Mouse (Mus musculus) MEL (cell line): Measurements from ENCODE around the gene Plagl2. TPM values are rescaled to one million over a fixed set of nuclear protein-coding genes. Genes with fewer than 3 reads are reported as not detected.

Experiments
- DNase-seq: peaks from one replicate; pipeline ENCODE4 v3.0.0; 2011; ENCODE audit warnings: low read depth, low spot score
- H3K27ac ChIP-seq: 2 replicates; pipeline ENCODE4 v1.5.1; 2012; ENCODE audit warnings: low read depth, mild to moderate bottlenecking, control low read depth, low read length, moderate library complexity; ENCODE audit not compliant: control insufficient read depth
- H3K27me3 ChIP-seq, 2 experiments: fragments of 150-350 bp in 1 of 2; sonication (generic) in 1 of 2; 2 replicates each; pipeline ENCODE4 v1.6.1; 2012; ENCODE audit warnings: low read length in 2 of 2, mild to moderate bottlenecking in 2 of 2, improper control_type of control experiment in 1 of 2, moderate library complexity in 1 of 2; ENCODE audit not compliant: insufficient read depth in 2 of 2, control insufficient read depth in 1 of 2
- H3K36me3 ChIP-seq, 2 experiments: 2 replicates each; pipeline ENCODE4 v1.6.1; 2012 to 2014; ENCODE audit warnings: low read length in 2 of 2, improper control_type of control experiment in 1 of 2, inconsistent platforms in 1 of 2, mild to moderate bottlenecking in 1 of 2; ENCODE audit not compliant: insufficient read depth in 2 of 2, control insufficient read depth in 1 of 2
- H3K4me1 ChIP-seq, 2 experiments: fragments of 150-350 bp in 1 of 2; sonication (generic) in 1 of 2; 2 replicates each; pipeline ENCODE4 v1.6.1; 2012; ENCODE audit warnings: low read length in 2 of 2, improper control_type of control experiment in 1 of 2, mild to moderate bottlenecking in 1 of 2; ENCODE audit not compliant: insufficient read depth in 2 of 2, control insufficient read depth in 1 of 2
- H3K4me3 ChIP-seq, 2 experiments: fragments of 150-350 bp in 1 of 2; sonication (generic) in 1 of 2; 2 replicates each; pipeline ENCODE4 v1.5.1; 2012; ENCODE audit warnings: low read depth in 2 of 2, low read length in 2 of 2, mild to moderate bottlenecking in 2 of 2, moderate library complexity in 2 of 2, control low read depth in 1 of 2, improper control_type of control experiment in 1 of 2; ENCODE audit not compliant: control insufficient read depth in 1 of 2, insufficient read depth in 1 of 2
- H3K79me2 ChIP-seq: 2 replicates; pipeline ENCODE4 v1.6.1; 2012; ENCODE audit warnings: mild to moderate bottlenecking, low read length, moderate library complexity; ENCODE audit not compliant: control insufficient read depth, poor library complexity, insufficient read depth
- H3K9ac ChIP-seq: 2 replicates; pipeline ENCODE4 v1.6.1; 2012; ENCODE audit warnings: low read depth, mild to moderate bottlenecking, control low read depth, low read length, moderate library complexity; ENCODE audit not compliant: control insufficient read depth, poor library complexity, severe bottlenecking
- H3K9me3 ChIP-seq: fragments of 150-350 bp; sonication (generic); replicated peaks from 2 replicates; pipeline ENCODE4 v1.6.1; 2012; ENCODE audit warnings: mild to moderate bottlenecking, low read length, improper control_type of control experiment, moderate library complexity; ENCODE audit not compliant: insufficient read depth
- CHD2 ChIP-seq: IDR thresholded peaks from 2 replicates; pipeline ENCODE4 v1.6.1; 2011; ENCODE audit warnings: low read length, improper control_type of control experiment
- E2F4 ChIP-seq: IDR thresholded peaks from 2 replicates; pipeline ENCODE4 v1.6.1; 2011; ENCODE audit warnings: low read depth, low read length, improper control_type of control experiment, borderline replicate concordance
- ELF1 ChIP-seq: IDR thresholded peaks from 2 replicates; pipeline ENCODE4 v1.6.1; 2014; ENCODE audit warnings: low read depth, mild to moderate bottlenecking, inconsistent platforms, low read length, improper control_type of control experiment, moderate library complexity
- EP300 ChIP-seq, 2 experiments: IDR thresholded peaks; 2 replicates each; pipeline ENCODE4 v1.6.1; 2011; ENCODE audit warnings: improper control_type of control experiment in 2 of 2, low read length in 2 of 2, low read depth in 1 of 2, mild to moderate bottlenecking in 1 of 2
- ETS1 ChIP-seq: IDR thresholded peaks from 2 replicates; pipeline ENCODE4 v1.6.1; 2012; ENCODE audit warnings: low read depth, mild to moderate bottlenecking, inconsistent platforms, low read length, improper control_type of control experiment, moderate library complexity
- GATA1 ChIP-seq: IDR thresholded peaks from 2 replicates; pipeline ENCODE4 v1.6.1; 2011; ENCODE audit warnings: low read depth, low read length, improper control_type of control experiment
- HCFC1 ChIP-seq: IDR thresholded peaks from 2 replicates; pipeline ENCODE4 v1.6.1; 2012; ENCODE audit warnings: low read depth, mild to moderate bottlenecking, inconsistent platforms, low read length, improper control_type of control experiment, moderate library complexity
- KAT2A ChIP-seq: conservative IDR thresholded peaks from 2 replicates; pipeline ENCODE4 v1.6.1; 2012; ENCODE audit warnings: low read depth, low read length, improper control_type of control experiment, inconsistent platforms
- MAFK ChIP-seq: IDR thresholded peaks from 2 replicates; pipeline ENCODE4 v1.6.1; 2011; ENCODE audit warnings: low read depth, mild to moderate bottlenecking, low read length, improper control_type of control experiment, borderline replicate concordance
- MAX ChIP-seq: IDR thresholded peaks from 2 replicates; pipeline ENCODE4 v1.6.1; 2011; ENCODE audit warnings: low read length, improper control_type of control experiment
- MAZ ChIP-seq: IDR thresholded peaks from 2 replicates; pipeline ENCODE4 v1.6.1; 2012; ENCODE audit warnings: low read depth, mild to moderate bottlenecking, inconsistent platforms, low read length, improper control_type of control experiment
- MXI1 ChIP-seq: IDR thresholded peaks from 2 replicates; pipeline ENCODE4 v1.6.1; 2011; ENCODE audit warnings: mild to moderate bottlenecking, low read depth, low read length, improper control_type of control experiment
- MYB ChIP-seq: IDR thresholded peaks from 2 replicates; pipeline ENCODE4 v1.6.1; 2011; ENCODE audit warnings: mild to moderate bottlenecking, low read depth, low read length, improper control_type of control experiment
- MYC ChIP-seq: IDR thresholded peaks from 2 replicates; pipeline ENCODE4 v1.6.1; 2011; ENCODE audit warnings: low read depth, mild to moderate bottlenecking, low read length, improper control_type of control experiment, moderate library complexity
- NELFE ChIP-seq: IDR thresholded peaks from 2 replicates; pipeline ENCODE4 v1.6.1; 2011; ENCODE audit warnings: low read depth, low read length, improper control_type of control experiment
- NRF1 ChIP-seq: IDR thresholded peaks from 2 replicates; pipeline ENCODE4 v1.6.1; 2014; ENCODE audit warnings: low read depth, mild to moderate bottlenecking, inconsistent platforms, low read length, improper control_type of control experiment, moderate library complexity; ENCODE audit not compliant: poor library complexity, insufficient read depth, severe bottlenecking
- RCOR1 ChIP-seq: IDR thresholded peaks from 2 replicates; pipeline ENCODE4 v1.6.1; 2012; ENCODE audit warnings: low read depth, mild to moderate bottlenecking, inconsistent platforms, low read length, improper control_type of control experiment
- SIN3A ChIP-seq: IDR thresholded peaks from 2 replicates; pipeline ENCODE4 v1.6.1; 2012; ENCODE audit warnings: low read length, improper control_type of control experiment, inconsistent platforms
- SMC3 ChIP-seq: IDR thresholded peaks from 2 replicates; pipeline ENCODE4 v1.6.1; 2011; ENCODE audit warnings: low read depth, low read length, improper control_type of control experiment
- TAL1 ChIP-seq: IDR thresholded peaks from 2 replicates; pipeline ENCODE4 v1.6.1; 2012; ENCODE audit warnings: mild to moderate bottlenecking, inconsistent platforms, low read length, moderate library complexity, mixed read lengths
- TBP ChIP-seq: IDR thresholded peaks from 2 replicates; pipeline ENCODE4 v1.8.0; 2011; ENCODE audit warnings: low read depth, low read length, improper control_type of control experiment
- USF2 ChIP-seq, 2 experiments: IDR thresholded peaks; 2 replicates each; pipeline ENCODE4 v1.6.1; 2011 to 2012; ENCODE audit warnings: improper control_type of control experiment in 2 of 2, low read length in 2 of 2, borderline replicate concordance in 1 of 2, inconsistent platforms in 1 of 2, low read depth in 1 of 2, mild to moderate bottlenecking in 1 of 2; ENCODE audit not compliant: insufficient read depth in 1 of 2
- ZNF384 ChIP-seq: IDR thresholded peaks from 2 replicates; pipeline ENCODE4 v1.6.1; 2012; ENCODE audit warnings: low read depth, mild to moderate bottlenecking, inconsistent platforms, low read length, improper control_type of control experiment
- polyA plus RNA-seq, 2 experiments: library from polyadenylated mRNA; stranded (reverse) in 1 of 2; unstranded in 1 of 2; fragments of >175 nt in 1 of 2; fragments of >200 nt in 1 of 2; gene quantifications; 2 replicates each; pipeline versions ENCODE4 v1.2.1 to v1.2.4; 2012; ENCODE audit warnings: low replicate concordance in 2 of 2, low read depth in 1 of 2; ENCODE audit not compliant: insufficient read length in 2 of 2, insufficient read depth in 1 of 2, missing spikeins in 1 of 2
- total RNA-seq: library from RNA; depleted of rRNA; stranded (reverse); fragments of 300-350 nt; gene quantifications from 2 replicates; pipeline ENCODE4 v1.2.3, GENCODE M21; 2012

The Plagl2 gene
- total and polyA plus RNA-seq, 3 experiments = 5.9 to 34.4 TPM; not detected in 1

GRCm38 (mm10) chr2:153208149-153208548 lies 33.1 kb downstream of the Plagl2 start:
- Histone ChIP-seq H3K36me3 (peaks cover 0 to 8% of the 10 kb centered on the region in 2 experiments; a peak in 3 of 4 replicates), H3K9me3 (no peaks in the 10 kb centered on the region), H3K4me3 (no peak overlapping the region), H3K9ac (no peak overlapping the region), H3K27me3 (no peaks in the 10 kb centered on the region), H3K27ac (peak overlapping the region; percentile 38), H3K79me2 (no peaks in the 10 kb centered on the region), H3K4me1 (peaks cover 7 to 16% of the 10 kb centered on the region in 2 experiments)
- DNase-seq = peak; percentile 64
- TF ChIP-seq ETS1 = peak; percentile 38; the same call in 1 of the 2 replicates
- TF ChIP-seq MAX = no peak
- TF ChIP-seq MXI1 = no peak
- 0 out of 2 replicates have a peak, but pooled peaks have one; percentile 26 for TF ChIP-seq HCFC1
- no peak for TF ChIP-seq ZNF384
- TF ChIP-seq EP300 (IDR thresholded peaks at IDR 0.05; ENCODE audit: low read depth in 1 of 2, low read length in 2 of 2) = 0 out of 4 replicates have a peak, but pooled peaks of 1 of the 2 experiments have one; percentile 12
- no peak for TF ChIP-seq MAFK
- TF ChIP-seq ELF1 = peak; percentile 75
- no peak for TF ChIP-seq SMC3
- no peak for TF ChIP-seq TAL1
- no peak for TF ChIP-seq USF2 (IDR thresholded peaks at IDR 0.05; ENCODE audit: borderline replicate concordance in 1 of 2, insufficient read depth in 1 of 2, low read depth in 1 of 2, low read length in 2 of 2)
- peak; percentile 56 for TF ChIP-seq GATA1
- TF ChIP-seq CHD2 = no peak
- TF ChIP-seq SIN3A = 0 out of 2 replicates have a peak, but pooled peaks have one; percentile 17

GRCm38 (mm10) chr2:153202766-153203165 lies 38.5 kb downstream of the Plagl2 start:
- Histone ChIP-seq H3K4me1 (peaks cover 5 to 20% of the 10 kb centered on the region in 2 experiments), H3K27me3 (no peaks in the 10 kb centered on the region), H3K36me3 (peaks cover 0 to 19% of the 10 kb centered on the region in 2 experiments; a peak in 3 of 4 replicates), H3K27ac (no peak overlapping the region), H3K9ac (no peak overlapping the region), H3K4me3 (no peak overlapping the region), H3K9me3 (no peaks in the 10 kb centered on the region), H3K79me2 (no peaks in the 10 kb centered on the region)
- TF ChIP-seq MAZ (no peak), EP300 (IDR thresholded peaks at IDR 0.05; ENCODE audit: low read depth in 1 of 2, low read length in 2 of 2) (no peak), ELF1 (no peak), RCOR1 (no peak), TBP (no peak), KAT2A (no peak), NELFE (no peak), USF2 (IDR thresholded peaks at IDR 0.05; ENCODE audit: borderline replicate concordance in 1 of 2, insufficient read depth in 1 of 2, low read depth in 1 of 2, low read length in 2 of 2) (no peak), MYB (no peak), HCFC1 (no peak), MYC (no peak), NRF1 (no peak), E2F4 (no peak), TAL1 (no peak)
- DNase-seq = no peak
